Mouse (Mus musculus): ENCODE results near the gene Spice1.
A peak's percentile ranks its signal among the peaks of the same experiment; 100 is the strongest.

The Spice1 gene

GRCm38 (mm10) chr16:44365522-44365921 is 18.6 kb downstream of the Spice1 start:
- no peak for DNase-seq (ENCODE audit: low read depth, low spot score)

GRCm38 (mm10) chr16:44375459-44375858 is 28.5 kb downstream of the Spice1 start:
- no peak for DNase-seq (ENCODE audit: low read depth, low spot score)

GRCm38 (mm10) chr16:44380006-44380405 is 33.1 kb downstream of the Spice1 start:
- DNase-seq (ENCODE audit: low read depth, low spot score): no peak

- no peak for DNase-seq (ENCODE audit: low read depth, low spot score)
Measured at GRCm38 (mm10) chr16:44381578-44381977, 34.7 kb downstream of the Spice1 start.

GRCm38 (mm10) chr16:44383549-44383948 is 36.6 kb downstream of the Spice1 start:
- DNase-seq (ENCODE audit: low read depth, low spot score): no peak

- no peak for DNase-seq (ENCODE audit: low read depth, low spot score)
Measured at GRCm38 (mm10) chr16:44384251-44384650, 37.3 kb downstream of the Spice1 start.

- peak; percentile 75 for DNase-seq (ENCODE audit: low read depth, low spot score)
Measured at GRCm38 (mm10) chr16:44391877-44392548, 45.1 kb downstream of the Spice1 start.

- DNase-seq (ENCODE audit: low read depth, low spot score): peak; percentile 96
Measured at GRCm38 (mm10) chr16:44394577-44395243, 47.8 kb downstream of the Spice1 start, which contains the start of gene Cfap44. Gene Cfap44, plus strand, starts transcription at chr16:44394796.

GRCm38 (mm10) chr16:44404933-44405332 is 58.0 kb downstream of the Spice1 start:
- DNase-seq (ENCODE audit: low read depth, low spot score): no peak

GRCm38 (mm10) chr16:44407211-44407610 is 60.3 kb downstream of the Spice1 start:
- no peak for DNase-seq (ENCODE audit: low read depth, low spot score)

- DNase-seq (ENCODE audit: low read depth, low spot score): no peak
Measured at GRCm38 (mm10) chr16:44408290-44408689, 61.4 kb downstream of the Spice1 start.

- DNase-seq (ENCODE audit: low read depth, low spot score): no peak
Measured at GRCm38 (mm10) chr16:44410176-44410575, 63.3 kb downstream of the Spice1 start.

- DNase-seq (ENCODE audit: low read depth, low spot score): no peak
Measured at GRCm38 (mm10) chr16:44417596-44417995, 70.7 kb downstream of the Spice1 start.

GRCm38 (mm10) chr16:44421735-44422134 is 74.8 kb downstream of the Spice1 start:
- DNase-seq (ENCODE audit: low read depth, low spot score): no peak

GRCm38 (mm10) chr16:44423499-44423898 is 76.6 kb downstream of the Spice1 start:
- peak; percentile 2 for DNase-seq (ENCODE audit: low read depth, low spot score)

GRCm38 (mm10) chr16:44428456-44428855 is 81.5 kb downstream of the Spice1 start:
- no peak for DNase-seq (ENCODE audit: low read depth, low spot score)

- DNase-seq (ENCODE audit: low read depth, low spot score): peak; percentile 34
Measured at GRCm38 (mm10) chr16:44430021-44430420, 83.1 kb downstream of the Spice1 start.

GRCm38 (mm10) chr16:44434931-44435330 is 88.0 kb downstream of the Spice1 start:
- no peak for DNase-seq (ENCODE audit: low read depth, low spot score)

- no peak for DNase-seq (ENCODE audit: low read depth, low spot score)
Measured at GRCm38 (mm10) chr16:44435481-44435880, 88.6 kb downstream of the Spice1 start.

Data from mesoderm, embryonic 11.5 days (tissue).